Mouse (Mus musculus): Measurements from ENCODE around the gene Cggbp1. TPM values are rescaled to one million over a fixed set of nuclear protein-coding genes. Genes with fewer than 3 reads are reported as not detected.
A peak's percentile ranks its signal among the peaks of the same experiment; 100 is the strongest.
"Not testable (repeated sequence)": the region's sequence is repeated elsewhere in the genome, so short reads cannot be mapped to it uniquely, and the experiment has no call there.

The Cggbp1 gene
- polyA plus RNA-seq, 1 experiment from 2014 or later: 58.2 TPM

- no peaks in the 10 kb centered on the region for H3K9me3 ChIP-seq (replicated peaks)
- H3K27ac ChIP-seq (replicated peaks): peak overlapping the region; percentile 99
- ATAC-seq (ENCODE audit: low FRiP score): no peak
- H3K4me1 ChIP-seq: peaks cover 28% of the 10 kb centered on the region
- 4% methylated on average over 16 of the region's 16 CpGs for WGBS
- H3K4me3 ChIP-seq (replicated peaks): peak overlapping the region; percentile 62
- H3K9ac ChIP-seq (replicated peaks): peak overlapping the region; percentile 87
- peaks cover 2% of the 10 kb centered on the region for H3K36me3 ChIP-seq
- H3K4me2 ChIP-seq: peak overlapping the region; percentile 88
- no peaks in the 10 kb centered on the region for H3K27me3 ChIP-seq (replicated peaks)
These were observed 1.3 kb upstream of the Cggbp1 start for GRCm38 (mm10) chr16:64850287-64851084.

DNA sequence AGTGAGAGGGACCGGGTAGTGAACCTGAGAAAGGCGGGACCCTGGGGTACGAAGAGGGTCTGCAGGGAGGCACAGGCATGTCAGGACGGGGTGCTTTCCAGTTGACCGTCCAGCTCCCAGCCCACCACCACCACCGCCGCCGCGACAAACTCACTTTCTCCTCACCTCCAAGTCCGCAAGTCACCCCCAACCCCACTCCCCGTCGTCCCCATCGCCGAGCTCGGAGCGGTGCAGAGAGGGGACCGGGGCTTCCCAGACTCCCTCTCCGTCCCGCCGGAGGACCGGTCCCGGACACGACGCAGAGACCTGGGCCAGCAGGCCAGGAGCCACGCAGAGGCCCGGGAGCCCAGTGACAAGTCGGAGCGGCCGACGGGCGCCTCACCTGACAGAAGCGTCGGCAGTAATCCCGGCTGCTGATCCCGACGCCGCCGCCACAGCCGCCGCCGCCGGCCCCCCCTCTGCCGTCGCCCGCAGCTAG lies 672 bp upstream of the Cggbp1 start:
- Histone ChIP-seq H3K4me1 (peaks cover 28% of the 10 kb centered on the region), H3K27ac (replicated peaks) (peak overlapping the region; percentile 99), H3K4me3 (replicated peaks) (peak overlapping the region; percentile 62), H3K36me3 (peaks cover 7% of the 10 kb centered on the region), H3K4me2 (peak overlapping the region; percentile 88), H3K27me3 (replicated peaks) (no peaks in the 10 kb centered on the region), H3K9ac (replicated peaks) (peak overlapping the region; percentile 87), H3K9me3 (replicated peaks) (no peaks in the 10 kb centered on the region)
- under 1% methylated on average over 39 of the region's 45 CpGs for WGBS
- peak; percentile 62 for ATAC-seq (ENCODE audit: low FRiP score)

- Histone ChIP-seq H3K9ac (replicated peaks) (peak overlapping the region; percentile 78), H3K9me3 (replicated peaks) (no peaks in the 10 kb centered on the region), H3K27me3 (replicated peaks) (no peaks in the 10 kb centered on the region), H3K4me1 (peaks cover 28% of the 10 kb centered on the region), H3K36me3 (peaks cover 12% of the 10 kb centered on the region), H3K4me2 (peak overlapping the region; percentile 69), H3K27ac (replicated peaks) (peak overlapping the region; percentile 95), H3K4me3 (replicated peaks) (peak overlapping the region; percentile 62)
- ATAC-seq (ENCODE audit: low FRiP score): peak; percentile 33
- WGBS: 0% methylated on average over 13 of the region's 53 CpGs
These were observed 660 bp downstream of the Cggbp1 start for GRCm38 (mm10) chr16:64852441-64852871.

DNA sequence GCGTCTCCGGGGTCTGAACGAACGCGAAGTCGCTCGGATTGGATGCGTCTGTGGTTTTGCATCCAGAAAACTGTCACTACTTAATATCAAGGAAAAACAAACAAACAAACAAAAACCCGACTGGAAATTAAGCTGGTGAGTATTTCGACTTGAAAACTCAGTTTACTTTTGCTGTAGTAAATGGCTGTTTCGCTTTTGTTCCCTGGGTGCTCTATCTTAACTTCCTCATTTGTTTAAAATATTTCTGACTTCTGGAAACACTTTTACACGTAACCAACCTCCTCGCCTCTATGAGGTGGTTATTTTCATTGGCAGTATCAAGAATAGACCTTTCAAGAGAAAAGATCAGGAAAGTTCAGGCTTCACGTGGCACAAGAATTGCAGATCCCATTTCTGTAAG lies 1.1 kb downstream of the Cggbp1 start:
- Histone ChIP-seq H3K4me2 (peak overlapping the region; percentile 69), H3K9ac (replicated peaks) (peak overlapping the region; percentile 78), H3K4me3 (replicated peaks) (peak overlapping the region; percentile 62), H3K4me1 (peaks cover 28% of the 10 kb centered on the region), H3K36me3 (peaks cover 12% of the 10 kb centered on the region), H3K27me3 (replicated peaks) (no peaks in the 10 kb centered on the region), H3K27ac (replicated peaks) (peak overlapping the region; percentile 95; the same call in 1 of the 2 replicates), H3K9me3 (replicated peaks) (no peaks in the 10 kb centered on the region)
- whole genome bisulfite sequencing: 8% methylated on average over 14 of the region's 14 CpGs
- no peak for ATAC-seq (ENCODE audit: low FRiP score)

DNA sequence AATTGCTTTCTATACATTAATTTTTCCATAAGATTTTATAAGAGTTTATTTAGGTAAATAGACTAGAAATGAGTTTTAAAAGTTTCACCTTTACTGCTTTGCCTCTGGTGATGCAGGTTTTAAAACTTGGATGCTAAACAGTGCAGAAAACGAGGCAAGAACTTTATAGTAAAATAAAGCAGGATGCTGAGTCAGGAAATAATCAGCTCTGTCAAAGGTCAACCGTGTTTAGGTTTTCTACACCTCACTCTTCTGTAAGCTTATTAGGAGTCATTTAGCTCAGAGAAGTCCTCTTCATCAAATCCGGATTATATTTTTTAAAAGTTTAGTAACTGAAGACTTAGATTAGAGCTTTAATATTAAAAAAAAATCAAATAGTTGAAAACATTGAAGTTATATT lies 5.2 kb downstream of the Cggbp1 start:
- WGBS: 91% methylated on average over 3 of the region's 3 CpGs
- Histone ChIP-seq H3K4me2 (no peak overlapping the region), H3K9ac (replicated peaks) (no peak overlapping the region), H3K36me3 (peaks cover 12% of the 10 kb centered on the region), H3K27me3 (replicated peaks) (no peaks in the 10 kb centered on the region), H3K9me3 (replicated peaks) (no peaks in the 10 kb centered on the region), H3K27ac (replicated peaks) (no peak overlapping the region), H3K4me3 (replicated peaks) (no peak overlapping the region), H3K4me1 (peaks cover 18% of the 10 kb centered on the region)
- ATAC-seq (ENCODE audit: low FRiP score): no peak

DNA sequence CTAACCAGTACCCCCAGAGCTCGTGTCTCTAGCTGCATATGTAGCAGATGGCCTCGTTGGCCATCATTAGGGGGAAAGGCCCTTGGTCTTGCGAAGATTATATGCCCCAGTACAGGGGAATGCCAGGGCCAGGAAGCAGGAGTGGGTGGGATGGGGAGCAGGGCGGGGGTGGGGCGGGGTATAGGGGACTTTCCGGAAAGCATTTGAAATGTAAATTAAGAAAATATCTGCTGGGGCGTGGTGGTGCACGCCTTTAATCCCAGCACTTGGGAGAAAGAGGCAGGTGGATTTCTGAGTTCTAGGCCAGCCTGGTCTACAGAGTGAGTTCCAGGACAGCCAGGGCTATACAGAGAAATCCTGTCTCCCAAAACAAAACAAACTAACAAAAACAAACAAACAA lies 14.0 kb downstream of the Cggbp1 start:
- not testable (repeated sequence) for H3K9me3 ChIP-seq (replicated peaks); H3K9ac ChIP-seq (replicated peaks); H3K36me3 ChIP-seq; H3K27ac ChIP-seq (replicated peaks); H3K4me3 ChIP-seq (replicated peaks); ATAC-seq (ENCODE audit: low FRiP score); H3K27me3 ChIP-seq (replicated peaks); H3K4me2 ChIP-seq; H3K4me1 ChIP-seq
- WGBS: 92% methylated on average over 8 of the region's 8 CpGs

DNA sequence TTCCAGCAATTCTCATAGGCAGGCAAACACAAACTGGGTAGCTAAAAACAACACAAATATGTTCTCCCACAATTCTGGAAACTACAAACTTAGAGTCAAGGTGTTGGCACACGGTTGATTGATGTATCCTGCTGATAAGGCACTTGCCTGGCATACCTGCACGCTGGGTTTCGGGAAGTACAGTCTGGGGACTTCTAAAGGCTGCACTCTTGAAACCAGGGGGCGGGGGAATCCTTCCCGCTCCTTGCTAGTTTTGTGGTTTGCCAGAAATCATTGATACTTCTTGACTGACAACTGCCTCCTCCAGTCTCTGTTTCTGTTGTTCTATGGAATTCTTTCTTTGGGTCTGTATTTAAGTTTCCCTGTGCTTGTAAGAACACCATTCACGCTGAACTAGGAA lies 16.8 kb downstream of the Cggbp1 start:
- 73% methylated on average over 6 of the region's 6 CpGs for WGBS
- Histone ChIP-seq H3K4me1 (no peaks in the 10 kb centered on the region), H3K27ac (replicated peaks) (no peak overlapping the region), H3K9ac (replicated peaks) (no peak overlapping the region), H3K9me3 (replicated peaks) (no peaks in the 10 kb centered on the region), H3K27me3 (replicated peaks) (no peaks in the 10 kb centered on the region), H3K4me2 (no peak overlapping the region), H3K4me3 (replicated peaks) (no peak overlapping the region), H3K36me3 (no peaks in the 10 kb centered on the region)
- ATAC-seq (ENCODE audit: low FRiP score): no peak

GRCm38 (mm10) chr16:64869621-64870020 lies 17.8 kb downstream of the Cggbp1 start:
- Histone ChIP-seq H3K27ac (replicated peaks) (no peak overlapping the region), H3K36me3 (no peaks in the 10 kb centered on the region), H3K4me3 (replicated peaks) (no peak overlapping the region), H3K4me1 (peaks cover 3% of the 10 kb centered on the region; the same call in 1 of the 2 replicates), H3K9ac (replicated peaks) (no peak overlapping the region), H3K9me3 (replicated peaks) (no peaks in the 10 kb centered on the region), H3K27me3 (replicated peaks) (no peaks in the 10 kb centered on the region), H3K4me2 (no peak overlapping the region)
- WGBS: 79% methylated on average over 2 of the region's 2 CpGs
- no peak for ATAC-seq (ENCODE audit: low FRiP score)

- Histone ChIP-seq H3K9ac (replicated peaks) (no peak overlapping the region), H3K27me3 (replicated peaks) (no peaks in the 10 kb centered on the region), H3K4me2 (no peak overlapping the region), H3K4me3 (replicated peaks) (no peak overlapping the region), H3K27ac (replicated peaks) (no peak overlapping the region), H3K36me3 (no peaks in the 10 kb centered on the region), H3K9me3 (replicated peaks) (no peaks in the 10 kb centered on the region), H3K4me1 (peaks cover 3% of the 10 kb centered on the region; the same call in 1 of the 2 replicates)
- 30% methylated on average over 3 of the region's 3 CpGs for WGBS
- ATAC-seq (ENCODE audit: low FRiP score): no peak
These were observed 20.5 kb downstream of the Cggbp1 start for GRCm38 (mm10) chr16:64872296-64872695.

- no peak overlapping the region for H3K27ac ChIP-seq (replicated peaks)
- H3K9ac ChIP-seq (replicated peaks): no peak overlapping the region
- peak overlapping the region; percentile 21 for H3K4me3 ChIP-seq (replicated peaks)
- no peaks in the 10 kb centered on the region for H3K9me3 ChIP-seq (replicated peaks)
- peak overlapping the region; percentile 64 for H3K4me2 ChIP-seq
- H3K4me1 ChIP-seq: peaks cover 3% of the 10 kb centered on the region; the same call in 1 of the 2 replicates
- H3K36me3 ChIP-seq: no peaks in the 10 kb centered on the region
- ATAC-seq (ENCODE audit: low FRiP score): no peak
- WGBS: 12% methylated on average over 7 of the region's 7 CpGs
- no peaks in the 10 kb centered on the region for H3K27me3 ChIP-seq (replicated peaks)
These were observed 21.0 kb downstream of the Cggbp1 start for GRCm38 (mm10) chr16:64872841-64873240.

DNA sequence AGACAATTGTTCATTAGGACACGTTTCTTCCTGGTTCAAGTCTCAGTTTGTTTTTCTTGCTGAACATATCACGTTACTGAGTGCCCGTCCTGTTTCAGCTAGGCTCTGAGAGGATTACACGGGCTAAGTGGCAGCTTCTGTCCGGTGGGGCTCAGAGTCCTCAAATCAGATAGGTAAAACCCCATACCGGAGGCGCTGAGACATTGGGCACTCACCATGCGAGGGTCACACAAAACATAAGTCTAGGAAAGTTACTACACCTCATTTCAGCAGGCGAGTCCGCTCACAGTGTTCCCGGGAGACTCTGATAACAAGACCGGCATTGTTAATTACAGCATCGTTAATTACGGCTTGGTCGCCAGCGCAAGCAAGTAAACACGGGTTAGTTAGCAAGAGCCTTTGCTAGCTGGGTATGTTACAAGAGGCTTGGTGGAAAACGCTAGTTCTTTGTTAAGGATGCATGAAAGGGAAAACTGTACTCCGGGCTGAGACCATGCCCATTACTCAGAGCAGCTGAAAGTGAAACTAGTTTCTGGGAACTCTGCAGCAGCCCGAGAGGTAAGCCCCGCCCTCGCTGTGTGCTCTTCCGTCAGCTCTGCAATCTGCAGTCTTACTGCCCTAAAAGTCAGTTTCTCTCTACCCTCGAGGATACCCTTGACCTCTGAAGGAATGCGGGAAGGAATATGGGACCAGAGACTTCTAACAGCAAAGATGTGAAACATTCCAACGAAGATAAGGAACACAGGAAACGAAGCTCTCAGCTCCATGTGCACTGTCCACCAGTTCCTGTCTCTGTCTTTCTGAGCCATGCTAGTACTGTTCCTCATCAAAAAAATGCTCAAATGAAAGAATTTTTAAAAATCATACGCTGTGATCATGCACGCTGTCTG lies 21.9 kb downstream of the Cggbp1 start:
- Histone ChIP-seq H3K4me2 (peak overlapping the region; percentile 64), H3K36me3 (no peaks in the 10 kb centered on the region), H3K27me3 (replicated peaks) (no peaks in the 10 kb centered on the region), H3K9me3 (replicated peaks) (no peaks in the 10 kb centered on the region), H3K4me3 (replicated peaks) (peak overlapping the region; percentile 55), H3K9ac (replicated peaks) (peak overlapping the region; percentile 42), H3K27ac (replicated peaks) (peak overlapping the region; percentile 73), H3K4me1 (peaks cover 3% of the 10 kb centered on the region; the same call in 1 of the 2 replicates)
- peak; percentile 89 for ATAC-seq (ENCODE audit: low FRiP score)
- 4% methylated on average over 29 of the region's 29 CpGs for WGBS
